Mouse (Mus musculus) granulocyte monocyte progenitor cell, adult 5-6 weeks (primary cell): ENCODE results near the gene Stox1. TPM values are rescaled to one million over a fixed set of nuclear protein-coding genes. Genes with fewer than 3 reads are reported as not detected.
"Not testable (repeated sequence)": the region's sequence is repeated elsewhere in the genome, so short reads cannot be mapped to it uniquely, and the experiment has no call there.

Experiments
- ATAC-seq: replicated peaks from 2 replicates; pipeline ENCODE4 v1.8.0; 2016; ENCODE audit warnings: mild to moderate bottlenecking, moderate TSS enrichment, inconsistent platforms; ENCODE audit not compliant: poor library complexity, severe bottlenecking
- total RNA-seq, 2 experiments: library from RNA; stranded (forward) in 1 of 2; stranded (reverse) in 1 of 2; fragments of 200-712, 200-1000 nt in 1 of 2; fragments of >200 nt in 1 of 2; fragmentation: Nextera tagmentation in 1 of 2; gene quantifications; 2 replicates each; pipeline ENCODE4 v1.2.3; 2014 to 2017

The Stox1 gene
- total RNA-seq (2014; fragmentation: Nextera tagmentation) (1.5 and 1.6 TPM in 2 replicates), total RNA-seq (2017) (0.47 and 1.4 TPM in 2 replicates)

GRCm38 (mm10) chr10:62725771-62726687 is at the start of gene Stox1:
Gene Stox1, minus strand, starts transcription at chr10:62726128.
- peak; percentile 67 for ATAC-seq

- ATAC-seq, result no peak
Measured at GRCm38 (mm10) chr10:62750781-62751180, 24.9 kb upstream of the Stox1 start.

- peak; percentile 81 for ATAC-seq
Measured at GRCm38 (mm10) chr10:62739961-62740737, 14.2 kb upstream of the Stox1 start.

- ATAC-seq, result peak; percentile 87
Measured at GRCm38 (mm10) chr10:62736965-62737688, 11.2 kb upstream of the Stox1 start.

- ATAC-seq, result no peak
Measured at GRCm38 (mm10) chr10:62730826-62731225, 4.9 kb upstream of the Stox1 start.

GRCm38 (mm10) chr10:62724936-62725335 is 992 bp downstream of the Stox1 start:
- no peak; the same call in 1 of the 2 replicates for ATAC-seq

DNA sequence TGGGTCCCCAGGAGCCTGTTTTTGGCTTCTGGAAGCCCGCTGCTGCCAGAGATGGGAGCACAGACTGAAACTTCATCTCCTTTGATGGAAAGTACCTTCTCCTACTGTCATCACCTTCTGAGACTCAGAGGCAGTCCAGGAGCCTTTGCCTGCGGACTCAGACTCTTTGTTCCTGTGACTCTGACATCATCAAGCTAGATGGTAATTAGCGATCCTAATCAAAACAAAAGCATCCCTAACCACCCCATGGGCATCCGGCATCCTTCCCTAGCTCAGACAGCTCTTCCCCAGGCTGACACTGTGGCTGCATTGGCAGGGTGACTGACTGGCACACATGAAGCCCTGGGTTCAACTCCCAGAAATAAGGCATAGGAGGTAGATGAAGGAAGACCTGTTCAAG is 3.2 kb downstream of the Stox1 start:
- ATAC-seq, result no peak

- not testable (repeated sequence) for ATAC-seq
Measured at GRCm38 (mm10) chr10:62720574-62720973, 5.4 kb downstream of the Stox1 start.

DNA sequence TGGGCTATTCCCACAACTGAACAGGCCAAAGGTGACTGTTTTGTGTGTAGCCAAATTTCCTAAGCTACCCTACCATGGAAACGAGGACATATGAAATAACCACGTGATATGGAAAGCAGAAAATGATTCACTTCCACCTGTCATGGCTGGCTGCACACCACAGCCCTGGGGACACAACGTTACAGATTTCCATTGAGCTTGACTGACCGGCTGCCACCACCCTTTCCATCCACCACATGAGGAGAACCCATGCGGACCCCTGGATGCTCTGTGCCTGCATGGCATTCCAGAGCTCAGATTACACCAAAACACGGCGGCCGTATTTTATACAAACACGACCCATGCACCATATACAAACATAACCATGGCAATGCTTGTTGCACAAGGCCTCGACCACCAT is 12.5 kb downstream of the Stox1 start:
- no peak for ATAC-seq

- ATAC-seq, result no peak
Measured at GRCm38 (mm10) chr10:62703579-62703978, 22.3 kb downstream of the Stox1 start.

GRCm38 (mm10) chr10:62702436-62702835 is 23.5 kb downstream of the Stox1 start:
- ATAC-seq, result no peak

- no peak for ATAC-seq
Measured at GRCm38 (mm10) chr10:62692771-62693170, 33.2 kb downstream of the Stox1 start.

DNA sequence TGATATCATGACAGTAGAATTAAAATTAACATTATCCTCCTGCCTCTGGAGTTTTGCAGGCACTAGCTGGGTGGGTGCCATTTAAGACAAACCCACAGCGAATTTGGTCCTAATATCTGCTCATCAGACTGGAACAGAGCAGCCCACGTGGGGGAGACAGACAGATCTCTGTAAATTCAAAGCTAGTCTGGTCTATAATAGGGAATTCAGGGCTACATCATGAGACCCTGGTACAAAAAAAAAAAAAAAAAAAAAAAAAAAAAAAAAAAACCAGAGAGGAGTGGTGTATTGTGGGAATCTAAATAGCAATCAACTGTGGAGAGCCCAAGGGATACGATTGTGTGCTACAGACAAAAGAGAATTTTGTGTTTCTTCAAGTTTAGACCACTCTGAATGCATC is 33.7 kb downstream of the Stox1 start:
- no peak for ATAC-seq

DNA sequence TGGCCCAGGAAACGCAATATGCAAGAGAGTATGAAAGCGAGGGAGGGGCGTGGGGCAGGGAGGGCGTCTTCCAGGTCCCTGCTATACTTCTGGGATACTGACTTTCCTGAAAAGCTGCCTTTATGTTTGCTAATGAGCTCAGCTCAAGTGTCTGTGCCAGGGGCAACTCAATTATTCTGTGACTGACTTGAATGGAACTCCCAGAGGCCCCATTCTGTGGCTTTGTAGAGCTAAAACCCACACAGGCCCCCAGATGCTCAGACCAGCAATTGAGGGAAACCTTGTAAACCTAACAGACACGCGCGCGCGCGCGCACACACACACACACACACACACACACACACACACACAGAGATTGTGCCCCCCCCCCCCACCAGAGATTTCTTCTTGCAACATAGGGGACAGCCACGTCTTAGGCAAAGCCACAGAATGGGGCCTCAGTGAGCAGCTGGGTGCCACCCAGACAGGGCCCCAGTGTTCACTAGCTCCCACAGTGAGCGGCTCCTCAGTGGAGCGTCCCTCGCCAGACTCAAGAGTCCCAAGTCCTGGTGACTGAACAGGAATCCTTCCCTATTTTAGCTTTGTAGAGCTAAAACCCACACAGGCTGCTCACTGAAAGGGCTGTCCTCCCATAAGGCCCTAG is 38.8 kb downstream of the Stox1 start:
- ATAC-seq, result 0 out of 2 replicates have a peak, but pooled peaks have one; percentile 20

DNA sequence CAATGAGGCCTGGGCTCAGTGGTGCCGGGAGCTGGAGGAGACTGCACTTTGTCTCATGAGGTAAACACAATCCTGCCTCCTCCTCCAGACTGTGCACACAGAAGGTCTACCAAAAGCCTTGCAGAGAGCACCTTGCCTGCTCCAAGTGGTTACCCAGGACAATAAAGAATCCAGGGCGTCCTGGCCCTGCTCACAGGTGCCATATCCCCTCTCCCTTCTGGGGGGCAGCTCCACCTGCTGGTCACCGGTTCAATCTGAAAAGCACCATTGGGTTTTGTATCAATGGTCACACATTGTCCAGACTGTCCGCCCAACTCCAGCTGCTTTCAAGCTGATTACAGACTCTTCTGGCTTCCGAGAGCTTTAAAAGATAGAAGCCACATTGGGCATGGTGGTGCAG is 42.9 kb downstream of the Stox1 start:
- ATAC-seq, result peak; percentile 48

DNA sequence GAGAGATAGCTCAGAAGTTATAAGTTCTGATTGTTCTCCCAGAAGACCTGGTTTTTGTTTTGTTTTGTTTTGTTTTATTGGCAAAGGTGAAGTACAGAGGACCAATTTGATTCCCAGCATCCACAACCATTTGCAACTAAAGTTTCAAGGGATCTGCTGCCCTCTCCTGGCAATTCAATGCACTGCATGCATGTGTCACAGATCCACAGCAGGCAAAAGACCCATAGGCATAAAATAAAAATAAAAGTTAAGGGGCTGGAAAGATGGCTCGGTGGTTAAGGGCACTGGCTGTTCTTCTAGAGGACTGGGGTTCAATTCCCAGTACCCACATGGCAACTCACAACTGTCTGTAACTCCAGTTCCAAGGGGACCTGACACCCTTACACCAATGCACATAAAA is 46.1 kb downstream of the Stox1 start:
- ATAC-seq, result no peak

GRCm38 (mm10) chr10:62677329-62677728 is 48.6 kb downstream of the Stox1 start:
- no peak for ATAC-seq

DNA sequence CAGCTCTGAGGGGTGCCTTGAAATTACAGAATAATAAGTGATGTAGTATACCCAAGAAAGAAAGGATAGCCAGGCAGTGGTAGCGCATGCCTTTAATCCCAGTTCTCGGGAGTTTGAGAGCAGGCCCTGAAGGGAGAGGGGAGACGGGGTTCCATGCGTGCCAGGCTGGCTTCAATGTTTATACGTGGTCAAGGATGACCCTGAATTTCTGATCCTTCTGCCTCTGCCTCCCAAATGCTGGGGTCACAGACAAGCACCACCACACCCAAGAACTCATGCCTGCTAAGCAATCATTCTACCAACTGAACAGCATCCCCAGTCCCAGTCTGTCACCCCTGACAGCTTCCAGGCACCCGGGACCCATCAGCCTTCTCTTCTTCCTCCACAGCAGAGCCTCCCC is 49.7 kb downstream of the Stox1 start:
- ATAC-seq, result no peak

DNA sequence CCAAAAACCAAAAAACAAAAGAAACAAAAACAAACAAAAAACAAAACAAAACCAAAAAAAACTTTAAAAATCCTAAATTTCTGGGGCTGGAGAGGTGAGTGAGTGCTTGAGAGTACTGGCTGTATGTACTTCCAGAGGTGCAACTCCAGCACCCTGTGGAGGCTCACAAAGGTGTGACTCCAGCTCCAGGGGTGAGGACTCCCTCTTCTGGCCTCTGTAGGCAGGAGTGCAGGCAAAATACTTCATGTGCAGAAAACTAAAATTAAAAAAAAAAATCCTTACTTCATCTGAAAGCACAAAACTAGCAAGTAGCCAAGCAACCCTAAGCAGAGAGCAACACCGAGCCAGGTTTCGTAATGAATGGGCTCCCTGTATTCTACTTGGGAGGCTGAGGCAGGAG is 53.6 kb downstream of the Stox1 start:
- no peak for ATAC-seq

DNA sequence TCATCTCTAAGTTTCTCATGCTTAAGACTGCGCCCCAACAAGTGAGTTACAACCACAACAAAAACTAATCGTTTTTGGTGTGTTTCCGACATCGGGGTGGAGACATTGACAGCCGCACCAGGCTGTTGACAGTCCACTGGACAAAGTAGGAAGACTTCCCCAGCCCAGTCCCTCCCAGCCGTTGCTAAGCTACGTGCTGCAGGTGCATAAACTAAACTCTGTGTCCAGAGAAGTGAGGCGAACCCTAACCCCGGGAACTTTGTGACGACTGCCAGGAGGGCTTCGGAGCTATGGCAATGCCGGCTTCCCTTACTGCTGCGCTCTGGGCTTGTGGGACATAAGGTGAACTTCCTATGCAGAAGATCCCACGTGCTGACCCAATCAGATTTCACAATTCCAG is 56.7 kb downstream of the Stox1 start:
- ATAC-seq, result no peak
